Mouse (Mus musculus) heart, adult 8-10 months (tissue): ENCODE data around the gene Rrp9. TPM values are rescaled to one million over a fixed set of nuclear protein-coding genes. Genes with fewer than 3 reads are reported as not detected.

Experiments used
- DNase-seq: peaks from one replicate; pipeline ENCODE4 v3.0.0; 2022; ENCODE audit warnings: low spot score
- total RNA-seq, 4 experiments: library from RNA; stranded (reverse); gene quantifications; 2 replicates each; pipeline ENCODE4 v1.2.4; 2022

The Rrp9 gene
- total RNA-seq = 10 to 100 TPM; 22.5 to 28.3 (median 24.1) TPM

- DNase-seq = no peak
Measured at GRCm38 (mm10) chr9:106475663-106476001, at the start of gene Rrp9. TSS of gene Rrp9 (plus strand) at chr9:106475963.

- DNase-seq = no peak
Measured at GRCm38 (mm10) chr9:106428719-106429220, 47.0 kb upstream of the Rrp9 start.

- peak; percentile 97 for DNase-seq
Measured at GRCm38 (mm10) chr9:106429221-106430014, 46.3 kb upstream of the Rrp9 start, which contains the start of gene Rpl29. TSS of gene Rpl29 (plus strand) at chr9:106429454.

GRCm38 (mm10) chr9:106430015-106430264, 45.8 kb upstream of the Rrp9 start:
- DNase-seq = no peak

- DNase-seq = no peak
Measured at GRCm38 (mm10) chr9:106433389-106433788, 42.4 kb upstream of the Rrp9 start.

GRCm38 (mm10) chr9:106436566-106436965, 39.2 kb upstream of the Rrp9 start:
- no peak for DNase-seq

GRCm38 (mm10) chr9:106442680-106443079, 33.1 kb upstream of the Rrp9 start:
- DNase-seq = no peak

- DNase-seq = no peak
Measured at GRCm38 (mm10) chr9:106444836-106445235, 30.9 kb upstream of the Rrp9 start.

- peak; percentile 95 for DNase-seq
Measured at GRCm38 (mm10) chr9:106447348-106447747, 28.4 kb upstream of the Rrp9 start, which contains the start of the genes Abhd14b and Abhd14a. TSS of gene Abhd14b (plus strand) at chr9:106447459. TSS of gene Abhd14a (minus strand) at chr9:106447678.

GRCm38 (mm10) chr9:106447951-106448350, 27.8 kb upstream of the Rrp9 start:
- DNase-seq = no peak

GRCm38 (mm10) chr9:106448498-106449031, 27.2 kb upstream of the Rrp9 start:
- DNase-seq = peak; percentile 80

- DNase-seq = no peak
Measured at GRCm38 (mm10) chr9:106449947-106450346, 25.8 kb upstream of the Rrp9 start.

GRCm38 (mm10) chr9:106450661-106451060, 25.1 kb upstream of the Rrp9 start:
- no peak for DNase-seq

GRCm38 (mm10) chr9:106451298-106451697, 24.5 kb upstream of the Rrp9 start:
- DNase-seq = no peak

GRCm38 (mm10) chr9:106451899-106452298, 23.9 kb upstream of the Rrp9 start:
- DNase-seq = no peak

- DNase-seq = no peak
Measured at GRCm38 (mm10) chr9:106452351-106452750, 23.4 kb upstream of the Rrp9 start.

- no peak for DNase-seq
Measured at GRCm38 (mm10) chr9:106452821-106453220, 22.9 kb upstream of the Rrp9 start.

GRCm38 (mm10) chr9:106453271-106454070, 22.3 kb upstream of the Rrp9 start, which contains the start of gene Pcbp4:
TSS of gene Pcbp4 (plus strand) at chr9:106453291.
- no peak for DNase-seq

- DNase-seq = no peak
Measured at GRCm38 (mm10) chr9:106454071-106454761, 21.5 kb upstream of the Rrp9 start.

GRCm38 (mm10) chr9:106454888-106455681, 20.7 kb upstream of the Rrp9 start:
- no peak for DNase-seq
